Mouse (Mus musculus) midbrain, embryonic 10.5 days (tissue): ENCODE data around the gene Kcnmb1. TPM values are rescaled to one million over a fixed set of nuclear protein-coding genes. Genes with fewer than 3 reads are reported as not detected.

ENCODE experiments used
- DNase-seq: peaks from one replicate; pipeline ENCODE4 v3.0.0-alpha.2; 2017; ENCODE audit warnings: low spot score
- H3K27ac ChIP-seq: fragments of 300-500 bp; sonication (generic); replicated peaks from 2 replicates; pipeline ENCODE4 v1.5.1; 2016; ENCODE audit warnings: mild to moderate bottlenecking
- H3K27me3 ChIP-seq: fragments of 300-500 bp; sonication (generic); 2 replicates; pipeline ENCODE4 v1.6.1; 2016; ENCODE audit warnings: low read depth, mild to moderate bottlenecking; ENCODE audit not compliant: poor library complexity, severe bottlenecking
- H3K36me3 ChIP-seq: fragments of 300-500 bp; sonication (generic); 2 replicates; pipeline ENCODE4 v1.6.1; 2016; ENCODE audit warnings: mild to moderate bottlenecking, moderate library complexity
- H3K4me1 ChIP-seq: fragments of 300-500 bp; sonication (generic); 2 replicates; pipeline ENCODE4 v1.6.1; 2016
- H3K4me3 ChIP-seq: fragments of 300-500 bp; sonication (generic); 2 replicates; pipeline ENCODE4 v1.5.1; 2016; ENCODE audit warnings: mild to moderate bottlenecking, moderate library complexity
- H3K9me3 ChIP-seq: fragments of 300-500 bp; sonication (generic); replicated peaks from 2 replicates; pipeline ENCODE4 v1.6.1; 2016; ENCODE audit warnings: mild to moderate bottlenecking
- WGBS: fragments of 180-500 bp; shearing (Covaris S2); methylation state at CpG from one replicate; pipeline ENCODE4 v1.1.7; 2016; 5-methylcytosine and 5-hydroxymethylcytosine counted together
- polyA plus RNA-seq: library from polyadenylated mRNA; unstranded; fragments of >200 nt; fragmentation: Nextera tagmentation; extraction: Ambion mirVana; gene quantifications from 2 replicates; pipeline ENCODE4 v1.2.1, GENCODE M21; 2016

The Kcnmb1 gene
- polyA plus RNA-seq: 0.19 and 0.25 TPM in 2 replicates

GRCm38 (mm10) chr11:33962688-33963407 is at the start of gene Kcnmb1:
Gene Kcnmb1 (plus strand): TSS chr11:33963013.
- H3K27me3 ChIP-seq: no peaks in the 10 kb centered on the region
- peaks cover 8% of the 10 kb centered on the region for H3K4me1 ChIP-seq
- no peak within 1 kb of the TSS for H3K4me3 ChIP-seq
- H3K9me3 ChIP-seq: no peaks in the 10 kb centered on the region
- no peaks in the 10 kb centered on the region for H3K36me3 ChIP-seq
- 48% methylated on average over 6 of the region's 6 CpGs for WGBS
- DNase-seq: peak; percentile 14
- peak within 1 kb of the TSS; percentile 10; the same call in 1 of the 2 replicates for H3K27ac ChIP-seq

GRCm38 (mm10) chr11:33913061-33913460 is 49.8 kb upstream of the Kcnmb1 start:
- no peak for DNase-seq
- WGBS: 86% methylated on average over 7 of the region's 7 CpGs
- 0 out of 2 replicates have a peak, but pooled peaks cover 9% of the 10 kb centered on the region for H3K27me3 ChIP-seq

GRCm38 (mm10) chr11:33914216-33914615 is 48.6 kb upstream of the Kcnmb1 start:
- no peak overlapping the region for H3K4me3 ChIP-seq
- 0 out of 2 replicates have a peak, but pooled peaks cover 9% of the 10 kb centered on the region for H3K27me3 ChIP-seq
- WGBS: 80% methylated on average over 12 of the region's 12 CpGs
- no peak for DNase-seq
- H3K36me3 ChIP-seq: no peaks in the 10 kb centered on the region
- no peaks in the 10 kb centered on the region for H3K9me3 ChIP-seq
- no peak overlapping the region for H3K27ac ChIP-seq
- peaks cover 20% of the 10 kb centered on the region for H3K4me1 ChIP-seq

More at GRCm38 (mm10) chr11:33913061-33913460, 49.8 kb upstream of the Kcnmb1 start:
- Histone ChIP-seq H3K27ac (no peak overlapping the region), H3K4me3 (no peak overlapping the region), H3K9me3 (no peaks in the 10 kb centered on the region), H3K4me1 (peaks cover 23% of the 10 kb centered on the region), H3K36me3 (no peaks in the 10 kb centered on the region)

- WGBS: 26% methylated on average over 6 of the region's 6 CpGs
- H3K36me3 ChIP-seq: no peaks in the 10 kb centered on the region
- DNase-seq: peak; percentile 73
Measured at GRCm38 (mm10) chr11:33917574-33917973, 45.2 kb upstream of the Kcnmb1 start.

GRCm38 (mm10) chr11:33918424-33918823 is 44.4 kb upstream of the Kcnmb1 start:
- H3K36me3 ChIP-seq: no peaks in the 10 kb centered on the region
- peaks cover 11% of the 10 kb centered on the region; the same call in 1 of the 2 replicates for H3K4me1 ChIP-seq
- no peak overlapping the region for H3K27ac ChIP-seq
- H3K4me3 ChIP-seq: no peak overlapping the region
- no peaks in the 10 kb centered on the region for H3K9me3 ChIP-seq
- WGBS: 45% methylated on average over 2 of the region's 2 CpGs
- H3K27me3 ChIP-seq: 0 out of 2 replicates have a peak, but pooled peaks cover 3% of the 10 kb centered on the region
- DNase-seq: no peak

More at GRCm38 (mm10) chr11:33917574-33917973, 45.2 kb upstream of the Kcnmb1 start:
- Histone ChIP-seq H3K27ac (no peak overlapping the region), H3K9me3 (no peaks in the 10 kb centered on the region), H3K4me3 (no peak overlapping the region), H3K27me3 (0 out of 2 replicates have a peak, but pooled peaks cover 9% of the 10 kb centered on the region), H3K4me1 (peaks cover 12% of the 10 kb centered on the region; the same call in 1 of the 2 replicates)

- H3K4me3 ChIP-seq: no peak overlapping the region
- no peaks in the 10 kb centered on the region for H3K9me3 ChIP-seq
- H3K36me3 ChIP-seq: no peaks in the 10 kb centered on the region
- no peak for DNase-seq
- H3K27me3 ChIP-seq: 0 out of 2 replicates have a peak, but pooled peaks cover 1% of the 10 kb centered on the region
- 84% methylated on average over 7 of the region's 7 CpGs for WGBS
- H3K27ac ChIP-seq: no peak overlapping the region
- H3K4me1 ChIP-seq: peaks cover 11% of the 10 kb centered on the region; the same call in 1 of the 2 replicates
Measured at GRCm38 (mm10) chr11:33919826-33920225, 43.0 kb upstream of the Kcnmb1 start.

GRCm38 (mm10) chr11:33921451-33921850 is 41.4 kb upstream of the Kcnmb1 start:
- no peaks in the 10 kb centered on the region for H3K36me3 ChIP-seq
- no peaks in the 10 kb centered on the region for H3K9me3 ChIP-seq
- H3K27me3 ChIP-seq: no peaks in the 10 kb centered on the region
- 74% methylated on average over 13 of the region's 13 CpGs for WGBS
- no peak overlapping the region for H3K4me3 ChIP-seq
- H3K4me1 ChIP-seq: peaks cover 11% of the 10 kb centered on the region; the same call in 1 of the 2 replicates
- H3K27ac ChIP-seq: no peak overlapping the region
- DNase-seq: no peak

- Histone ChIP-seq H3K27ac (no peak overlapping the region), H3K4me1 (peaks cover 11% of the 10 kb centered on the region; the same call in 1 of the 2 replicates), H3K9me3 (no peaks in the 10 kb centered on the region), H3K4me3 (no peak overlapping the region), H3K36me3 (no peaks in the 10 kb centered on the region), H3K27me3 (peaks cover 4% of the 10 kb centered on the region; the same call in 1 of the 2 replicates)
- 81% methylated on average over 3 of the region's 3 CpGs for WGBS
- DNase-seq: no peak
Measured at GRCm38 (mm10) chr11:33923031-33923430, 39.8 kb upstream of the Kcnmb1 start.

- WGBS: 83% methylated on average over 8 of the region's 8 CpGs
- no peak for DNase-seq
- no peak overlapping the region for H3K4me3 ChIP-seq
- peaks cover 13% of the 10 kb centered on the region; the same call in 1 of the 2 replicates for H3K4me1 ChIP-seq
- no peak overlapping the region for H3K27ac ChIP-seq
- H3K9me3 ChIP-seq: no peaks in the 10 kb centered on the region
- no peaks in the 10 kb centered on the region for H3K36me3 ChIP-seq
- peaks cover 8% of the 10 kb centered on the region; the same call in 1 of the 2 replicates for H3K27me3 ChIP-seq
Measured at GRCm38 (mm10) chr11:33925778-33926177, 37.0 kb upstream of the Kcnmb1 start.

- DNase-seq: no peak
- H3K4me3 ChIP-seq: no peak overlapping the region
- no peaks in the 10 kb centered on the region for H3K36me3 ChIP-seq
- peaks cover 8% of the 10 kb centered on the region; the same call in 1 of the 2 replicates for H3K27me3 ChIP-seq
- 82% methylated on average over 2 of the region's 2 CpGs for whole genome bisulfite sequencing
- H3K4me1 ChIP-seq: peaks cover 13% of the 10 kb centered on the region; the same call in 1 of the 2 replicates
- no peaks in the 10 kb centered on the region for H3K9me3 ChIP-seq
- H3K27ac ChIP-seq: no peak overlapping the region
Measured at GRCm38 (mm10) chr11:33926551-33926950, 36.3 kb upstream of the Kcnmb1 start.

- H3K36me3 ChIP-seq: no peaks in the 10 kb centered on the region
- H3K27ac ChIP-seq: no peak overlapping the region
- WGBS: 56% methylated on average over 6 of the region's 6 CpGs
- peaks cover 15% of the 10 kb centered on the region for H3K4me1 ChIP-seq
- H3K4me3 ChIP-seq: no peak overlapping the region
- no peak for DNase-seq
- H3K27me3 ChIP-seq: peaks cover 8% of the 10 kb centered on the region; the same call in 1 of the 2 replicates
- H3K9me3 ChIP-seq: no peaks in the 10 kb centered on the region
Measured at GRCm38 (mm10) chr11:33927321-33927720, 35.5 kb upstream of the Kcnmb1 start.

GRCm38 (mm10) chr11:33927836-33928235 is 35.0 kb upstream of the Kcnmb1 start:
- H3K27me3 ChIP-seq: peaks cover 8% of the 10 kb centered on the region; the same call in 1 of the 2 replicates
- 83% methylated on average over 4 of the region's 4 CpGs for WGBS
- H3K9me3 ChIP-seq: no peaks in the 10 kb centered on the region
- no peak for DNase-seq
- H3K27ac ChIP-seq: no peak overlapping the region
- H3K4me3 ChIP-seq: no peak overlapping the region
- peaks cover 18% of the 10 kb centered on the region for H3K4me1 ChIP-seq
- H3K36me3 ChIP-seq: no peaks in the 10 kb centered on the region

GRCm38 (mm10) chr11:33928658-33929057 is 34.2 kb upstream of the Kcnmb1 start:
- Histone ChIP-seq H3K27ac (no peak overlapping the region), H3K9me3 (no peaks in the 10 kb centered on the region), H3K27me3 (peaks cover 8% of the 10 kb centered on the region; the same call in 1 of the 2 replicates), H3K4me1 (peaks cover 18% of the 10 kb centered on the region), H3K36me3 (no peaks in the 10 kb centered on the region), H3K4me3 (no peak overlapping the region)
- peak; percentile 40 for DNase-seq
- 54% methylated on average over 7 of the region's 7 CpGs for WGBS
